Mouse (Mus musculus) testis, adult 2 months (tissue): Measurements from ENCODE around the gene Rfng. TPM values are rescaled to one million over a fixed set of nuclear protein-coding genes. Genes with fewer than 3 reads are reported as not detected.

Source experiments
- H3K27ac ChIP-seq: fragments of 200-500 bp; 2 replicates; pipeline ENCODE4 v1.5.1; 2012; ENCODE audit warnings: low read depth, low read length; ENCODE audit not compliant: control insufficient read depth, insufficient read depth
- H3K27me3 ChIP-seq: fragments of 200-500 bp; 2 replicates; pipeline ENCODE4 v1.6.1; 2012; ENCODE audit warnings: mild to moderate bottlenecking, low read length, moderate library complexity; ENCODE audit not compliant: control insufficient read depth, insufficient read depth
- H3K36me3 ChIP-seq: fragments of 200-500 bp; 2 replicates; pipeline ENCODE4 v1.6.1; 2012; ENCODE audit warnings: mild to moderate bottlenecking, low read length; ENCODE audit not compliant: control insufficient read depth, insufficient read depth
- H3K4me1 ChIP-seq: fragments of 200-500 bp; 2 replicates; pipeline ENCODE4 v1.6.1; 2012; ENCODE audit warnings: low read length; ENCODE audit not compliant: control insufficient read depth, insufficient read depth
- H3K4me3 ChIP-seq: fragments of 200-500 bp; 2 replicates; pipeline ENCODE4 v1.5.1; 2012; ENCODE audit warnings: low read depth, mild to moderate bottlenecking, low read length, moderate library complexity, mixed read lengths; ENCODE audit not compliant: control insufficient read depth
- CTCF ChIP-seq: fragments of 200-500 bp; IDR thresholded peaks from 2 replicates; pipeline ENCODE4 v1.5.1; 2012; ENCODE audit warnings: low read depth, mild to moderate bottlenecking, inconsistent platforms, low read length, moderate library complexity; ENCODE audit not compliant: control insufficient read depth, insufficient read depth, insufficient replicate concordance
- POLR2A ChIP-seq: fragments of 200-500 bp; IDR thresholded peaks from 2 replicates; pipeline ENCODE4 v1.6.1; 2012; ENCODE audit warnings: low read depth, mild to moderate bottlenecking, inconsistent platforms, low read length, moderate library complexity; ENCODE audit not compliant: control insufficient read depth
- polyA plus RNA-seq: library from polyadenylated mRNA; depleted of rRNA; stranded (reverse); fragments of >200 nt; gene quantifications from 2 replicates; pipeline ENCODE4 v1.2.3, GENCODE M21; 2012; rRNA removed

Rfng gene
- polyA plus RNA-seq, 1 experiment: 11.1 TPM

DNA sequence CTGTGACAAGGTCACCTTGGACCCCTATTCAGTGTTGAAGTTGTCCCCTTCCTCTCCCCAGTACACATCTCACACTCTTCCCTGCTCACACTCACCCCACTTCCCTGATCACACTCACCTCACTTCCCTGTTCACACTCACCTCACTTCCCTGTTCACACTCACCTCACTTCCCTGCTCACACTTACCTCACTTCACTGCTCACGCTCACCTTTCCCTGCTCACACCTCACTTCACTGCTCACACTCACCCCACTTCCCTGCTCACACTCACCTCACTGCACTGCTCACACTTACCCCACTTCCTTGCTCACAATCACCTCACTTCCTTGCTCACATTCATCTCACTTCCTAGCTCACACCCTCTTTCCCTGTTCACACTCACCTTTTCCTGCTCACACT lies 52.6 kb downstream of the Rfng start:
- Histone ChIP-seq H3K4me1 (peaks cover 8% of the 10 kb centered on the region; the same call in 1 of the 2 replicates), H3K27ac (no peak overlapping the region), H3K36me3 (no peaks in the 10 kb centered on the region), H3K27me3 (no peaks in the 10 kb centered on the region), H3K4me3 (no peak overlapping the region)
- TF ChIP-seq CTCF (no peak), POLR2A (no peak)

Other genes starting within 250 kb of the Rfng start
- 196 and 204 TPM in 2 replicates for gene Mcrip1, start 234.5 kb downstream of the Rfng start, polyA plus RNA-seq
- gene Ppp1r27, start 233.1 kb downstream of the Rfng start, polyA plus RNA-seq: 31.2 and 31.6 TPM in 2 replicates
- 46.7 and 55.1 TPM in 2 replicates for gene P4hb, start 211.0 kb downstream of the Rfng start, polyA plus RNA-seq
- gene Arhgdia, start 202.6 kb downstream of the Rfng start, polyA plus RNA-seq: 94.7 and 101 TPM in 2 replicates
- gene Alyref, start 185.8 kb downstream of the Rfng start, polyA plus RNA-seq: 22.8 and 23.6 TPM in 2 replicates
- 178 and 209 TPM in 2 replicates for gene Anapc11, start 185.8 kb downstream of the Rfng start, polyA plus RNA-seq
- 24.6 and 26.3 TPM in 2 replicates for gene Npb, start 175.7 kb downstream of the Rfng start, polyA plus RNA-seq
- 106 and 116 TPM in 2 replicates for gene Pcyt2, start 166.3 kb downstream of the Rfng start, polyA plus RNA-seq
- 22.3 and 23.9 TPM in 2 replicates for gene Sirt7, start 159.0 kb downstream of the Rfng start, polyA plus RNA-seq
- gene Mafg, start 150.6 kb downstream of the Rfng start, polyA plus RNA-seq: 9.5 and 10.4 TPM in 2 replicates
- gene Pycr1, start 140.4 kb downstream of the Rfng start, polyA plus RNA-seq: 0.98 and 1.5 TPM in 2 replicates
- 0.61 TPM in 1 of 2 replicates, not detected in the other for gene Myadml2, start 136.0 kb downstream of the Rfng start, polyA plus RNA-seq
- gene Notum, start 123.0 kb downstream of the Rfng start, polyA plus RNA-seq: 0.35 and 0.36 TPM in 2 replicates
- 234 and 253 TPM in 2 replicates for gene Aspscr1, start 111.2 kb downstream of the Rfng start, polyA plus RNA-seq
- 54.5 and 59.7 TPM in 2 replicates for gene Cenpx, start 70.5 kb downstream of the Rfng start, polyA plus RNA-seq
- 10.7 and 12.3 TPM in 2 replicates for gene Lrrc45, start 70.3 kb downstream of the Rfng start, polyA plus RNA-seq
- 3.1 and 4.1 TPM in 2 replicates for gene Rac3, start 62.7 kb downstream of the Rfng start, polyA plus RNA-seq
- gene Dcxr, start 56.9 kb downstream of the Rfng start, polyA plus RNA-seq: 3.7 and 5.5 TPM in 2 replicates
- gene Cbr2, start 52.1 kb downstream of the Rfng start, polyA plus RNA-seq: 7.7 and 9.4 TPM in 2 replicates
- 7.0 and 8.7 TPM in 2 replicates for gene Hmga1b, start 21.4 kb downstream of the Rfng start, polyA plus RNA-seq
- gene Gps1, start 65 bp upstream of the Rfng start, polyA plus RNA-seq: 233 and 245 TPM in 2 replicates
- 51.1 and 51.7 TPM in 2 replicates for gene Dus1l, start 12.2 kb upstream of the Rfng start, polyA plus RNA-seq
- gene Fasn, start 40.3 kb upstream of the Rfng start, polyA plus RNA-seq: 71.2 and 72.1 TPM in 2 replicates
- 34.6 and 37.5 TPM in 2 replicates for gene Ccdc57, start 148.7 kb upstream of the Rfng start, polyA plus RNA-seq
- gene Slc16a3, start 164.3 kb upstream of the Rfng start, polyA plus RNA-seq: 3.7 and 4.4 TPM in 2 replicates
- gene Csnk1d, start 207.1 kb upstream of the Rfng start, polyA plus RNA-seq: 97.0 and 111 TPM in 2 replicates